Mouse (Mus musculus): ENCODE measurements around the gene Dcpp2. TPM values are rescaled to one million over a fixed set of nuclear protein-coding genes. Genes with fewer than 3 reads are reported as not detected.

Gene Dcpp2
- total and polyA plus RNA-seq, 3 experiments, result not detected

DNA sequence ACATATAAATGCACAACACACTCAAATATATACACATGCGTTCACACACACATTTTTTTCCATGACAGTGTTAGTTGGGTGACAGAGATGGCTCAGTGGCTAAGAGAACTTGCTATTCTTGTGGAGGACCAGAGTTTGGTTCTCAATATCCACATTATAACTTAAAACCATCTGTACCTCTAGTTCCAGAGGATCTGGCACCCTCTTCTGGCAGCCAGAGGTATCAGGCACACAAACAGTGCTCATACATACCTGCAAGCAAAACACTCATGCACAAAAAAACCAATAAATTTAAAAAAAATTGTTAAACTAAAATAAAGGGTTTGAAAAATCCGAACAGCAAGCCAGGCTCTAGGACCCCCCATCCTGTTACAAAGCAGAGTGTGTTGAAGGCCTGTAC, 30.7 kb upstream of the Dcpp2 start:
- peak; percentile 61 for DNase-seq (ENCODE audit: low read depth, low spot score)
- H3K4me3 ChIP-seq (ENCODE audit: control insufficient read depth in 1 of 2, insufficient read depth in 1 of 2, low read depth in 2 of 2, low read length in 2 of 2), result no peak overlapping the region
- TF ChIP-seq MYB (IDR thresholded peaks at IDR 0.05; ENCODE audit: low read depth, low read length) (no peak), MXI1 (IDR thresholded peaks at IDR 0.05; ENCODE audit: low read depth, low read length) (no peak), ZMIZ1 (IDR thresholded peaks at IDR 0.05; ENCODE audit: low read depth, low read length) (no peak), USF2 (IDR thresholded peaks at IDR 0.05; ENCODE audit: borderline replicate concordance in 1 of 2, insufficient read depth in 1 of 2, low read depth in 1 of 2, low read length in 2 of 2) (no peak), CTCF (IDR thresholded peaks at IDR 0.05 in 2 of 3, conservative IDR thresholded peaks at IDR 0.05 in 1 of 3; ENCODE audit: control insufficient read depth in 1 of 3, insufficient read depth in 1 of 3, low read depth in 2 of 3, low read length in 3 of 3, poor library complexity in 1 of 3, severe bottlenecking in 1 of 3) (peak; percentile 32 to 50 (median 43); a peak in 5 of 6 replicates), POLR2AphosphoS2 (IDR thresholded peaks at IDR 0.05; ENCODE audit: low read length) (no peak), GABPA (IDR thresholded peaks at IDR 0.05; ENCODE audit: low read depth, low read length) (no peak), ETS1 (IDR thresholded peaks at IDR 0.05; ENCODE audit: low read depth, low read length) (no peak), SMC3 (IDR thresholded peaks at IDR 0.05; ENCODE audit: low read depth, low read length) (peak; percentile 18; the same call in 1 of the 2 replicates), NRF1 (IDR thresholded peaks at IDR 0.05; ENCODE audit: insufficient read depth, low read depth, low read length, poor library complexity, severe bottlenecking) (no peak), RAD21 (IDR thresholded peaks at IDR 0.05; ENCODE audit: low read depth, low read length) (peak; percentile 34), ZC3H11A (IDR thresholded peaks at IDR 0.05; ENCODE audit: low read depth, low read length) (no peak), MEF2A (IDR thresholded peaks at IDR 0.05; ENCODE audit: extremely low read depth, insufficient replicate concordance, low read depth, low read length, poor library complexity, severe bottlenecking) (no peak)
- no peak overlapping the region for H3K27ac ChIP-seq (ENCODE audit: control insufficient read depth, low read depth, low read length)
- H3K36me3 ChIP-seq (ENCODE audit: control insufficient read depth in 1 of 2, insufficient read depth in 2 of 2, low read length in 2 of 2), result peaks cover 0 to 2% of the 10 kb centered on the region in 2 experiments; a peak in 2 of 4 replicates
- no peaks in the 10 kb centered on the region for H3K79me2 ChIP-seq (ENCODE audit: control insufficient read depth, insufficient read depth, low read length, poor library complexity)
- H3K4me1 ChIP-seq (ENCODE audit: control insufficient read depth in 1 of 2, insufficient read depth in 2 of 2, low read length in 2 of 2), result peaks cover 2 to 4% of the 10 kb centered on the region in 2 experiments
- no peaks in the 10 kb centered on the region for H3K27me3 ChIP-seq (ENCODE audit: control insufficient read depth in 1 of 2, insufficient read depth in 2 of 2, low read length in 2 of 2)
- H3K9ac ChIP-seq (ENCODE audit: control insufficient read depth, low read depth, low read length, poor library complexity, severe bottlenecking), result no peak overlapping the region
- no peaks in the 10 kb centered on the region for H3K9me3 ChIP-seq (replicated peaks; ENCODE audit: insufficient read depth, low read length)

DNA sequence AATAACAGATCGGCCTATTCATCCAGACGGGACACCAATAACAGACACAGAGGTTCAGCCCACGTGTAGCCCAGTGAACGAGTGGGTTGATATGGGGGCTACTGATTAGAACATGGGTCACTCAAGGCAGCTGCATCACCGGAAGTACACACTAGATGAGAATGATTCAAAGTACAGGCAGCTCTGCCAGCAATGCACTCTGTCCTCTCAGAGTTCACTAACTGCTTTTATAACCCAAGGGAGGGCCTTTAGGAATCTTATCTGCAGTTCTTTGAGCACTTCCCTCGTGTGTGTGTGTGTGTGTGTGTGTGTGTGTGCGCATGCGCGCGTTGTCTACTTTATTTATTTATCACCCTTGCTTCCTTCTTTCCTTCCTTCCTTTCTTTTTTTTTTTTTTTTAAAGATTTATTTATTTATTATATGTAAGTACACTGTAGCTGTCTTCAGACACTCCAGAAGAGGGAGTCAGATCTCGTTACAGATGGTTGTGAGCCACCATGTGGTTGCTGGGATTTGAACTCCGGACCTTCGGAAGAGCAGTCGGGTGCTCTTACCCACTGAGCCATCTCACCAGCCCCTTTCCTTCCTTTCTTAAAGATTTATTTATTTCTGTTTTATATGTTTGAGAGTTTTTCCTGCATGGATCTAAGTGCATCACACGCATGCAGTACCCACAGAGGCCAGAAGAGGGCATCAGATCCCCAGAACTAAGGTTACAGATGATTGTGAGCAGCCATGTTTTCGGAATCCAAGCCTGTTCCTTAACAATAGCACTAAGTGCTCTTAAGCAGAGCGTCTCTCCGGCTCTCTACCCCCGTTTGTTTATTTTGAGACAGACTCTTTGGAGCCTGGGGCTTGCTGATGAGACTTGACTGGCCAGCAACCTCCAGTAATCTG, 29.6 kb upstream of the Dcpp2 start:
- peak overlapping the region; percentile 48 for H3K9ac ChIP-seq (ENCODE audit: control insufficient read depth, low read depth, low read length, poor library complexity, severe bottlenecking)
- H3K79me2 ChIP-seq (ENCODE audit: control insufficient read depth, insufficient read depth, low read length, poor library complexity), result no peaks in the 10 kb centered on the region
- peak; percentile 86 for DNase-seq (ENCODE audit: low read depth, low spot score)
- peaks cover 2 to 4% of the 10 kb centered on the region in 2 experiments for H3K4me1 ChIP-seq (ENCODE audit: control insufficient read depth in 1 of 2, insufficient read depth in 2 of 2, low read length in 2 of 2)
- no peaks in the 10 kb centered on the region for H3K9me3 ChIP-seq (replicated peaks; ENCODE audit: insufficient read depth, low read length)
- H3K27ac ChIP-seq (ENCODE audit: control insufficient read depth, low read depth, low read length), result peak overlapping the region; percentile 64
- H3K4me3 ChIP-seq (ENCODE audit: control insufficient read depth in 1 of 2, insufficient read depth in 1 of 2, low read depth in 2 of 2, low read length in 2 of 2), result peak overlapping the region; percentile 31 to 33; a peak in 3 of 4 replicates
- H3K27me3 ChIP-seq (ENCODE audit: control insufficient read depth in 1 of 2, insufficient read depth in 2 of 2, low read length in 2 of 2), result no peaks in the 10 kb centered on the region
- peaks cover 0 to 2% of the 10 kb centered on the region in 2 experiments; a peak in 2 of 4 replicates for H3K36me3 ChIP-seq (ENCODE audit: control insufficient read depth in 1 of 2, insufficient read depth in 2 of 2, low read length in 2 of 2)
- TF ChIP-seq E2F4 (IDR thresholded peaks at IDR 0.05; ENCODE audit: borderline replicate concordance, low read depth, low read length) (no peak), MAX (IDR thresholded peaks at IDR 0.05; ENCODE audit: low read length) (peak; percentile 42; the same call in 1 of the 2 replicates), RCOR1 (IDR thresholded peaks at IDR 0.05; ENCODE audit: low read depth, low read length) (no peak), ZNF384 (IDR thresholded peaks at IDR 0.05; ENCODE audit: low read depth, low read length) (0 out of 2 replicates have a peak, but pooled peaks have one; percentile 16), GATA1 (IDR thresholded peaks at IDR 0.05; ENCODE audit: low read depth, low read length) (peak; percentile 73; the same call in 1 of the 2 replicates), MXI1 (IDR thresholded peaks at IDR 0.05; ENCODE audit: low read depth, low read length) (peak; percentile 60; the same call in 1 of the 2 replicates), TCF12 (IDR thresholded peaks at IDR 0.05; ENCODE audit: low read depth, low read length) (no peak), RAD21 (IDR thresholded peaks at IDR 0.05; ENCODE audit: low read depth, low read length) (peak; percentile 39), POLR2A (IDR thresholded peaks at IDR 0.05; ENCODE audit: control insufficient read depth in 1 of 2, insufficient read depth in 1 of 2, low read depth in 1 of 2, low read length in 2 of 2, poor library complexity in 1 of 2) (peak in 1 of 2 experiments; percentile 74; a peak in 2 of 4 replicates), BHLHE40 (IDR thresholded peaks at IDR 0.05; ENCODE audit: borderline replicate concordance, low read depth, low read length) (peak; percentile 26; the same call in 1 of the 2 replicates), MAZ (IDR thresholded peaks at IDR 0.05; ENCODE audit: low read depth, low read length) (no peak), POLR2AphosphoS2 (IDR thresholded peaks at IDR 0.05; ENCODE audit: low read length) (peak; percentile 37; the same call in 1 of the 2 replicates), TBP (IDR thresholded peaks at IDR 0.05; ENCODE audit: low read depth, low read length) (peak; percentile 87), SMC3 (IDR thresholded peaks at IDR 0.05; ENCODE audit: low read depth, low read length) (peak; percentile 56), CTCF (IDR thresholded peaks at IDR 0.05 in 2 of 3, conservative IDR thresholded peaks at IDR 0.05 in 1 of 3; ENCODE audit: control insufficient read depth in 1 of 3, insufficient read depth in 1 of 3, low read depth in 2 of 3, low read length in 3 of 3, poor library complexity in 1 of 3, severe bottlenecking in 1 of 3) (peak; percentile 65 to 84 (median 65)), ELF1 (IDR thresholded peaks at IDR 0.05; ENCODE audit: low read depth, low read length) (peak; percentile 51; the same call in 1 of the 2 replicates), NRF1 (IDR thresholded peaks at IDR 0.05; ENCODE audit: insufficient read depth, low read depth, low read length, poor library complexity, severe bottlenecking) (peak; percentile 71), MYC (IDR thresholded peaks at IDR 0.05; ENCODE audit: low read depth, low read length) (peak; percentile 81; the same call in 1 of the 2 replicates), HCFC1 (IDR thresholded peaks at IDR 0.05; ENCODE audit: low read depth, low read length) (peak; percentile 60)
